Mouse (Mus musculus) forebrain, embryonic 15.5 days (tissue): ENCODE results near the gene Naip1. TPM values are rescaled to one million over a fixed set of nuclear protein-coding genes. Genes with fewer than 3 reads are reported as not detected.
"Not testable (repeated sequence)": the region's sequence is repeated elsewhere in the genome, so short reads cannot be mapped to it uniquely, and the experiment has no call there.

Experiments
- ATAC-seq: fragments of 200-750 bp; cut with Nextera tagmentation; replicated peaks from 2 replicates; pipeline ENCODE4 v1.8.0; 2017; ENCODE audit warnings: mild to moderate bottlenecking, moderate TSS enrichment, moderate library complexity
- H3K27ac ChIP-seq: fragments of 300-500 bp; sonication (generic); replicated peaks from 2 replicates; pipeline ENCODE4 v1.5.1; 2015; ENCODE audit warnings: mild to moderate bottlenecking, inconsistent platforms
- H3K27me3 ChIP-seq: fragments of 300-500 bp; sonication (generic); 2 replicates; pipeline ENCODE4 v1.6.1; 2015; ENCODE audit warnings: inconsistent platforms
- H3K36me3 ChIP-seq: fragments of 300-500 bp; sonication (generic); 2 replicates; pipeline ENCODE4 v1.6.1; 2015; ENCODE audit warnings: mild to moderate bottlenecking, inconsistent platforms
- H3K4me1 ChIP-seq: fragments of 300-500 bp; sonication (generic); 2 replicates; pipeline ENCODE4 v1.6.1; 2015; ENCODE audit warnings: inconsistent platforms
- H3K4me2 ChIP-seq: fragments of 300-500 bp; sonication (generic); replicated peaks from 2 replicates; pipeline ENCODE4 v1.6.1; 2015; ENCODE audit warnings: mild to moderate bottlenecking, inconsistent platforms
- H3K4me3 ChIP-seq: fragments of 300-500 bp; sonication (generic); 2 replicates; pipeline ENCODE4 v1.5.1; 2015; ENCODE audit warnings: mild to moderate bottlenecking, inconsistent platforms
- H3K9ac ChIP-seq: fragments of 300-500 bp; sonication (generic); replicated peaks from 2 replicates; pipeline ENCODE4 v1.6.1; 2015; ENCODE audit warnings: mild to moderate bottlenecking, inconsistent platforms
- H3K9me3 ChIP-seq: fragments of 300-500 bp; sonication (generic); 2 replicates; pipeline ENCODE4 v1.6.1; 2016; ENCODE audit warnings: inconsistent platforms
- WGBS: fragments of 180-500 bp; shearing (Covaris S2); methylation state at CpG from one replicate; pipeline ENCODE4 v1.1.7; 2015; ENCODE audit warnings: mixed read lengths; 5-methylcytosine and 5-hydroxymethylcytosine counted together
- polyA plus RNA-seq: library from polyadenylated mRNA; unstranded; fragments of >200 nt; fragmentation: Nextera tagmentation; extraction: Ambion mirVana; gene quantifications from 2 replicates; pipeline ENCODE4 v1.2.1, GENCODE M21; 2015

Naip1 gene
- not detected in 2 replicates for polyA plus RNA-seq

DNA sequence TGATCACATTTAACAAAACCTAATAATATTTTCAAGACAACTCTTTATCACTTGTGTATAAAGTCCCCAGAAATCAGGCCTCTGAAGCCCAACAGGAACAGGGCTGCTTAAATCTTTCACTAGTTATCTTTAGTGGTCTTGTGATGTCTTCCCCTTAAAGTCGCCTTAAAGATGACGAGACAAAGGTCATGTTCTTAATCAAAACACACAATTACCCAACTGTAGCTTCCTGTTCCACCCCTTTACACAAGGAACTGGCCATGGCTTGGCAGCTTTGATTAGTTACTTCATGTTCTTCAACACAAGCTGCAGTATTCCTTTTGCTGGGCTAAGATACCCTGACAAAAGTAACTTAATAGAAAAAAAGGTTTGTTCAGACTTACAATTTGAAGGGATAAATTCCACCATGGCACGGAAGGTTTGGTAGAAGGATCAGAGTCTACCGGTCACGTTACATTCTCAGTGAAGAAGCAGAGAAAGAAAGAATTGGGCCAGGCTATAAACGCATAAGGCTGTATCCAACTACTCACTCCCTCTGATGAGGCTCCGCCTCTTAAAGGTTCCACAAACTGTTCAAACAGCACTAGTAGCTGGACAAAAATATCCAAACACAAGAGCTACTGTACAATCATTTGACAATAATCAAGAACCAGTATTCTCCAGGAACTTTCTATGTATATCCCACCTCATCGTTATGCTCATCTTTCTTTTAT, at the start of gene Naip1:
TSS of gene Naip1 (minus strand) at position 455 of the 713 bp plus-strand sequence.
- not testable (repeated sequence) for H3K27me3 ChIP-seq, H3K4me3 ChIP-seq, H3K9me3 ChIP-seq, H3K4me1 ChIP-seq, H3K4me2 ChIP-seq, ATAC-seq, H3K27ac ChIP-seq, H3K36me3 ChIP-seq, H3K9ac ChIP-seq
- WGBS: 84% methylated on average over 8 of the region's 8 CpGs

DNA sequence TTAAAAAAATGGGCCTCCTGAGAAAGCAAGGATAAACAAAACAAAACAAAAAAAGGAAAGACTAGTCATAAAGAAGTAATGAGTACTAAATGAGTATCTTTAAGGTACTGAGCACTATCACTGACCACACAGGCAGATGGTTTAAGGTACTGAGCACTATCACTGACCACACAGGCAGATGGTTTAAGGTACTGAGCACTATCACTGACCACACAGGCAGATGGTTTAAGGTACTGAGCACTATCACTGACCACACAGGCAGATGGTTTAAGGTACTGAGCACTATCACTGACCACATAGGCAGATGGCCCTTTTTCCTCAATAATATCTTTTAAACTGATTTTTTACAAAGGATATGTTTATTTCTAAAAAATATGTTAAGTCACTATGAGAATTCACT, 47.0 kb upstream of the Naip1 start:
- H3K4me3 ChIP-seq, H3K9ac ChIP-seq, H3K27me3 ChIP-seq, H3K27ac ChIP-seq, H3K4me1 ChIP-seq, H3K36me3 ChIP-seq, ATAC-seq, H3K4me2 ChIP-seq, H3K9me3 ChIP-seq: not testable (repeated sequence)

DNA sequence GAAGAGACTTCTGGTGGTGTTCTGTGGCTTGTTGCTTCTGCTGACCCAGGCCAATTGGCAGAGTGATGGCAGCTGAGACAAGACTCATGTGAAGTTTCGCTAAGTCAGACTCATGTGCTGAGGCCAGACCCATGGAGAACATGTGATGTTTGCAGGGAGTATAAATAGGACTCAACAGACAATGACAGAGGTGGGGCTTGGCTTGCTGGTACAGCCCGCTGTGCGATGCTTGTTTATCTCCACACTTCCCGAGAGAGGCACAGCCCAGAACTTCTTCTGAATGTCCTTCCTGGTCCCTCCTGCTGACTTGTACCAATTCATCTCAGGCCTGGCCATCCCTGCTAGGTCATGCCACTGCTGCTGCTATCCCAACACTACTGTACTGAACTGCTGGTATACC, 42.7 kb upstream of the Naip1 start:
- H3K9me3 ChIP-seq: no peaks in the 10 kb centered on the region
- 83% methylated on average over 4 of the region's 4 CpGs for WGBS
- H3K36me3 ChIP-seq: no peaks in the 10 kb centered on the region
- peaks cover 14% of the 10 kb centered on the region for H3K4me1 ChIP-seq
- H3K9ac ChIP-seq: no peak overlapping the region
- no peaks in the 10 kb centered on the region for H3K27me3 ChIP-seq
- ATAC-seq: no peak
- no peak overlapping the region for H3K27ac ChIP-seq
- no peak overlapping the region for H3K4me2 ChIP-seq
- H3K4me3 ChIP-seq: no peak overlapping the region

DNA sequence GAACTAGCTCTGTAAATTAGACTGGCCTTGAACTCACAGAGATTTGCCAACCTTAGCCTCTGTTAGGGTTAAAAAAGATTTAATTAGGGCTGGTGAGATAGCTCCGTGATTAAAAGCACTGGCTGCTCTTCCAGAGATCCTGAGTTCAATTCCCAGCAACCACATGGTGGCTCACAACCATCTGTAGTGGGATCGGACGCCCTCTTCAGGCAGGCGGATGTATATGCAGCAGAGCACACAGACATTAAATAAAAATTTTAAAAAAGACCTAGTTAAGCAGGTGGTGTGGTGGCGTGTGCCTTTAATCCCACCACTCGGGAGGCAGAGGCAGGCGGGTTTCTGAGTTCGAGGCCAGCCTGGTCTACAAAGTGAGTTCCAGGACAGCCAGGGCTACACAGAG, 41.7 kb upstream of the Naip1 start:
- H3K27me3 ChIP-seq, H3K9me3 ChIP-seq, H3K36me3 ChIP-seq, H3K4me2 ChIP-seq, H3K9ac ChIP-seq, H3K4me3 ChIP-seq, H3K27ac ChIP-seq, ATAC-seq: not testable (repeated sequence)
- H3K4me1 ChIP-seq: peaks cover 14% of the 10 kb centered on the region
- 63% methylated on average over 8 of the region's 8 CpGs for whole genome bisulfite sequencing

DNA sequence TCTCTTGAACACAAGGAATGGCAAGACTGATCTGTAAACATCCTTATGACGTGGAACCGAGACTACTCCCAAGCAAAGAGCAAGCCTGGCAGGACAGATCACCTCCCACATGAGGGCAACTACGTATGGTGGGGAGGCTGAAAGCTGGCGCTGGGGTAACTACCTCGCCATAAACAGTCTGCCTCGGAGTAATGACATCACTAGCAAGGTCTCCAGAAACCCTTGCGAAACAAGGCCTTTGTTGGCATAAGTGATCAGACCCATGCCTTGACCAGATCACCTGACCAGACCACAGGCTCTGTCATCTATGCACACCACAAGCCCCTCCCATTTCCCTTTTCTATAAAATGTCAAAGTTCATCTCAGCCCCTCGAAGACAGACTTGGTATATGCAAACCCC, 40.6 kb upstream of the Naip1 start:
- Histone ChIP-seq H3K9me3 (no peaks in the 10 kb centered on the region), H3K36me3 (peaks cover 11% of the 10 kb centered on the region), H3K4me2 (no peak overlapping the region), H3K27ac (no peak overlapping the region), H3K4me1 (peaks cover 14% of the 10 kb centered on the region), H3K9ac (no peak overlapping the region), H3K4me3 (no peak overlapping the region), H3K27me3 (no peaks in the 10 kb centered on the region)
- WGBS: 80% methylated on average over 8 of the region's 8 CpGs
- no peak for ATAC-seq

DNA sequence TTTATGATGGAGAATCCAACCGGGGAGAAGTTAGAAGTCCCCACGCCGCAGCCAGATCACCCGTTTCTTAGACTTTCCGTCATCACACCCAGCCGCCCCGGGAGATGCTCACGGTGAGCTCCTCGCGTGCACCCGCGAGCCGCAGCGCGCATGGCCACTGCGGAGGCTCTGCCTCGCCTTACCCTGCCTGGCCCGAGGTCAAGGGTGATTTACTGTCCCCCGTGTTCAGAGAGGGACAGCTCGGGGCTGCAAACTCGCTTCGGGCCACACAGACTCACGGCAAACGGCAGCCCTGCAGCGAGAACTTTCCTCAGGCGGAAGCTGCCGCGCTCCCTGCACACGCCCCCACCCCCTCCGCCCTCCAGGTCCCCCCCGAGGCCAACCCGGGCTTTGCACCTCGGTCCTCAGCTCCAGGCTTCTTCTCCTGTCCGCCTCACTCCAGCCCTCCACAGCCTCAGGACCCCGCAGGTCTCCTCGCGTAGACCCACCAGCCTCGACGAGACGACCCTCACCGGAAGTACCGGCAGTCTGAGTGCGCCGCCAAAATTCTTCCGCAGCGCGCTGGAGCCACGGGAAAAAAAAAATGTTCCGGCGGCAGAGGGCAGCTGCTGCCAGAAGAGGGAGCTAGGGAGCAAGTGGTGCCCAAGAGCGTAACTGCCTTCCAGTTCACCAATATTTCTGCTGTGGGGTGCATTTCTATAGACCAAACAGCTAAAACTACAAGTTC, 39.6 kb upstream of the Naip1 start, which contains the start of gene Gtf2h2:
TSS of gene Gtf2h2 (minus strand) at position 519 of the 727 bp plus-strand sequence.
- H3K4me2 ChIP-seq: peak within 1 kb of the TSS; percentile 57
- H3K36me3 ChIP-seq: peaks cover 22% of the 10 kb centered on the region
- H3K4me1 ChIP-seq: peaks cover 14% of the 10 kb centered on the region
- ATAC-seq: peak; percentile 91
- no peaks in the 10 kb centered on the region for H3K9me3 ChIP-seq
- H3K9ac ChIP-seq: peak within 1 kb of the TSS; percentile 91
- under 1% methylated on average over 51 of the region's 51 CpGs for WGBS
- no peaks in the 10 kb centered on the region for H3K27me3 ChIP-seq
- H3K4me3 ChIP-seq: peak within 1 kb of the TSS; percentile 98
- peak within 1 kb of the TSS; percentile 87 for H3K27ac ChIP-seq

DNA sequence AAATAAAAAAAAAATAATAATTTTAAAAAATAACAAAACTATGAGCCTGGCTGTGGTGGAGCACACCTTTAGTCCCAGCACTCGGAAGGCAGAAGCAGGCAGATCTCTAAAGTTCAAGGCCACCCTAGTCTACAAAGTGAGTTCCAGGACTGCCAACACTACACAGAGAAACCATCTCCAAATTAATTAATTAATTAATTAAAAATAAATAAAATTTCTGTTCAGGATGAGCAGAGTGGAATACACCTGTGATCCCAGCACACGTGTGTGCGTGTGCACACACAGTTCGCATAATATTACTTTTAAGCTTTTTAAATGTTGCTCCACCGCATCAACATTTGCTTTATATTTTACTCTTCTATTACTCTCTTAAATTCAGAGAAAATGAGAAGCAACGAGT, 39.0 kb upstream of the Naip1 start:
- peak; percentile 24 for ATAC-seq
- Histone ChIP-seq H3K27me3 (no peaks in the 10 kb centered on the region), H3K9ac (peak overlapping the region; percentile 91), H3K4me1 (peaks cover 14% of the 10 kb centered on the region), H3K9me3 (no peaks in the 10 kb centered on the region), H3K36me3 (peaks cover 28% of the 10 kb centered on the region), H3K4me3 (peak overlapping the region; percentile 98), H3K27ac (peak overlapping the region; percentile 87; the same call in 1 of the 2 replicates), H3K4me2 (peak overlapping the region; percentile 57)
- 17% methylated on average over 6 of the region's 6 CpGs for WGBS

DNA sequence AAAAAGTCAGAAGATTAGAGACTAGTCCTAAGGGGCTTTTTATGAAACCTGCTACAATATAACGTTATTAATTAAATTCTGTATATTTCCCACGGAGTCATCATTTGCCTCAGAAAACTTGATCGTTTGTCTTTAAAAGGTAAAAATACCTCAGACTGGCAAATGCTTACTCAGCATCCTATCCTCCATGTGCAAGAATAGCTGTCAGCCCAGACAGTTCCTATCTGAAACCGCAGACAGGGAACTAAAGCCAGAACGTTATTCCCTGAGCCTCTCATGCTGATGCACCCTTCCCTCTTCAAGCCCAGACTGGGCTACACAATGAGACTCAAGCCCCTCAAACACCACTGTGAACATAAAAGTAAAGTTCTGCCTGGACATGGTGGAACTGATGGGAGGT, 37.8 kb upstream of the Naip1 start:
- ATAC-seq: no peak

DNA sequence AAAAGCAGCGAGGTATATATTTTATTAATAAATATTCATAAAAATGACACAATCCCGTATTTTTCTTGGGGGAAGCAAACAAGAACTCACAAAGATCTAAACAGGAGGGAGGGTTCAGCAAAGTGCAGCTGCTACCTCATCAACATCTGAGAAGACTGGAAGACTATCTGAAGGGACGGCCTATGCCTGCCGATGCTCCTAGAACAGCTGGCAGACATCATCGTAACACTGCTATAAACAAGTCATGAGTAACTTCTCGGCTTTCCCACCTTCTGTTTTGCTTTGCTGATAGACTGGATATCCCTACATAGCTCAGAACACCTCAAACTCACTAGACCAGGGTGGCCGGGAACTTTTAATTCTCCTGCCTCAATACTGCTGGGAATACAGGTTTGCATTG, 30.9 kb upstream of the Naip1 start:
- ATAC-seq: no peak
- H3K36me3 ChIP-seq: peaks cover 66% of the 10 kb centered on the region
- 95% methylated on average over 7 of the region's 7 CpGs for WGBS

More for the DNA sequence above, 37.8 kb upstream of the Naip1 start:
- H3K4me2 ChIP-seq: no peak overlapping the region
- H3K9ac ChIP-seq: no peak overlapping the region
- no peak overlapping the region for H3K4me3 ChIP-seq
- WGBS: 88% methylated on average over 5 of the region's 5 CpGs
- H3K9me3 ChIP-seq: no peaks in the 10 kb centered on the region
- no peak overlapping the region for H3K27ac ChIP-seq
- H3K4me1 ChIP-seq: peaks cover 14% of the 10 kb centered on the region
- H3K27me3 ChIP-seq: no peaks in the 10 kb centered on the region
- H3K36me3 ChIP-seq: peaks cover 32% of the 10 kb centered on the region

DNA sequence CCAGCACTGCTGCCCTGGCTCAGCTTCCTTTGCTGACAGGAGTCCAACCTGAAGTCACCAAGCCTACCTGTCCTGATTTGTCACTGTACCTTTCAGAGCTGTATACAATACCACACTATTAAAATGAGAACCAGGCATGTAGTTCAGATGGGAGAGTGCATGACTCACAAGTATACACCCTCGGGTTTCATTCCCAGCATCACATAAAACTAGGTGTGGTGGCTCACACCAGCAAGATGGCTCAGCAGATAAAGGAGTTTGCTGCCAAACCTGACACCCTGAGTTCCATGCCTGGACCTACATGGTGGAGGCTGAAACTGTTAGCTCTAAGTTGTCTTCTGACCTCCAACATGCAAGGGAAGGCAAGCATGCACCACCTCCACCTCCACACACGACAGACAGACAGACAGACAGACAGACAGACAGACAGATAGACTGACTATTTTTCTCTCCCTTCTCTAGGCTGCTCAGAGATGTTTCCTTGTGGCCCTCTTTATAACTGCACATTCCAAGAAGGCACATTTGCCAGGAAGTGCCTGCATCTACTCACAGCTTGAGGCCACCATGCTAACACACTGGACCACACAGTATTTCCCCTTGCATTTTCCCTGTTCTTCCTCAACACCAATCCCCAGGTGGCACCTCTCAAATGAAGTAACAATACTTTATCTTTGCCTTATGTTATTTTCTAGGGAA, 11.0 kb upstream of the Naip1 start:
- no peak for ATAC-seq
- no peaks in the 10 kb centered on the region for H3K27me3 ChIP-seq
- 93% methylated on average over 2 of the region's 2 CpGs for WGBS
- no peaks in the 10 kb centered on the region for H3K4me1 ChIP-seq
- no peak overlapping the region for H3K4me3 ChIP-seq
- H3K4me2 ChIP-seq: no peak overlapping the region
- H3K9me3 ChIP-seq: 0 out of 2 replicates have a peak, but pooled peaks cover 4% of the 10 kb centered on the region
- no peak overlapping the region for H3K9ac ChIP-seq
- no peak overlapping the region for H3K27ac ChIP-seq
- peaks cover 49% of the 10 kb centered on the region for H3K36me3 ChIP-seq

More for the DNA sequence above, 30.9 kb upstream of the Naip1 start:
- no peaks in the 10 kb centered on the region for H3K9me3 ChIP-seq
- no peak overlapping the region for H3K4me2 ChIP-seq
- H3K27ac ChIP-seq: no peak overlapping the region
- no peaks in the 10 kb centered on the region for H3K4me1 ChIP-seq
- no peak overlapping the region for H3K9ac ChIP-seq
- H3K27me3 ChIP-seq: no peaks in the 10 kb centered on the region
- H3K4me3 ChIP-seq: no peak overlapping the region

DNA sequence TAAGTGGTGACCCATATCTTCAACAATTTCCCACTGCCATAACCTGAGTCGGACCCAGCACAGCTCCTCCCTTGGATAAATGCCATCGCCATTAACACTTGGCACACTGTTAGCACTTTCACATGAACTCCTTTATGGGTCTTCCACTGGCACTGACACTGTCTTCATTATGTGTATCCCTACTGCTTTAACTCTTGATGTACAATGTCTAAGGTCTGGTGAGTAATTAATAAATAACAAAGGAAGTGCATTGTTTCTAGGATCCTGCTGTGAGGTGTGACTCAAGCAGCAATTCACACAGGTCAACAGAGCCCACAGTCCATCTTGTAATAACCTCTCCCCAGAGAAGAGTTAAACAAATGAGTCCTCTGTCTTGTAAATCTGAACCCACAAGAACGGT, 8.7 kb upstream of the Naip1 start:
- no peak overlapping the region for H3K9ac ChIP-seq
- H3K27me3 ChIP-seq: no peaks in the 10 kb centered on the region
- H3K36me3 ChIP-seq: peaks cover 28% of the 10 kb centered on the region
- no peak overlapping the region for H3K4me2 ChIP-seq
- H3K9me3 ChIP-seq: no peaks in the 10 kb centered on the region
- no peak overlapping the region for H3K27ac ChIP-seq
- 50% methylated on average over 3 of the region's 3 CpGs for WGBS
- H3K4me1 ChIP-seq: no peaks in the 10 kb centered on the region
- ATAC-seq: no peak
- H3K4me3 ChIP-seq: no peak overlapping the region

DNA sequence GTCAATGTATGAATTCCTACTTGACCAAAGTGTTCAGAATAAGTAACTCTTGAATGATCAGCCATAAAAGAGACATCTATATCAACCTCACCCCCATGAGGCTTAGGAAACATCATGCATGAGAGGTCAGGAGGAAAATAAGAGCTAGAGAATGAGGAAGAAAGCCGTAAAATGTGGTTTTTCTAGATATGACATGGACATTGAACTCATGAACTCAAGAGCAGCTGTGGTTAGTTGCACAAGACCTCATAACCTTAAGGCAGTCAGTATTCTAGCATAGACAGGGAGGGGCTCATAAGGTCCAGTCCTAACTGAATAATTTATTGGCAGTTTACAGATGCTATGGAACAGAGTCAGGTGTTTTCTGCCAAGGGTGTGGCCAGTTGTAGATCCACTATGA, 3.2 kb downstream of the Naip1 start:
- Histone ChIP-seq H3K9me3 (no peaks in the 10 kb centered on the region), H3K4me2 (no peak overlapping the region), H3K36me3 (no peaks in the 10 kb centered on the region), H3K4me1 (no peaks in the 10 kb centered on the region), H3K27ac (no peak overlapping the region), H3K4me3 (no peak overlapping the region), H3K27me3 (no peaks in the 10 kb centered on the region), H3K9ac (no peak overlapping the region)
- 88% methylated on average over 1 of the region's 1 CpGs for WGBS
- no peak for ATAC-seq
